Mouse (Mus musculus) granulocyte monocyte progenitor cell, adult 5-6 weeks (primary cell): ENCODE data around the gene Sptssb. TPM values are rescaled to one million over a fixed set of nuclear protein-coding genes. Genes with fewer than 3 reads are reported as not detected.

Experiments used
- total RNA-seq, 2 experiments: library from RNA; stranded (forward) in 1 of 2; stranded (reverse) in 1 of 2; fragments of 200-712, 200-1000 nt in 1 of 2; fragments of >200 nt in 1 of 2; fragmentation: Nextera tagmentation in 1 of 2; gene quantifications; 2 replicates each; pipeline ENCODE4 v1.2.3; 2014 to 2017

Gene Sptssb
- total RNA-seq, 2 experiments from 2014 or later, result not detected

Other genes with a start within 250 kb of the Sptssb start
- gene Nmd3, start 138.0 kb downstream of the Sptssb start, total RNA-seq (2014; fragmentation: Nextera tagmentation), result 78.3 and 82.2 TPM in 2 replicates
- 57.0 and 107 TPM in 2 replicates for gene Nmd3, start 138.0 kb downstream of the Sptssb start, total RNA-seq (2017)
- not detected in 2 replicates for gene Otol1, start 147.7 kb upstream of the Sptssb start, total RNA-seq (2014; fragmentation: Nextera tagmentation)
- gene Otol1, start 147.7 kb upstream of the Sptssb start, total RNA-seq (2017), result not detected in 2 replicates